Mouse (Mus musculus): ENCODE measurements at regions not wholly inside any gene's neighbourhood (a gene's known extent, or its start where the extent isn't known, plus 50 kb on each side); places are given as distances from the start of the nearest gene placed in this dataset.
"Not testable (repeated sequence)": the region's sequence is repeated elsewhere in the genome, so short reads cannot be mapped to it uniquely, and the experiment has no call there.

- Histone ChIP-seq H3K27me3 (no peaks in the 10 kb centered on the region), H3K4me1 (replicated peaks) (no peaks in the 10 kb centered on the region), H3K36me3 (no peaks in the 10 kb centered on the region), H3K4me3 (no peak overlapping the region), H3K9me3 (replicated peaks) (no peaks in the 10 kb centered on the region), H3K27ac (no peak overlapping the region), H3K4me2 (no peak overlapping the region), H3K9ac (no peak overlapping the region)
- WGBS = 62% methylated on average over 5 of the region's 5 CpGs
- no peak for ATAC-seq (replicated peaks; ENCODE audit: insufficient number of reproducible peaks, insufficient read depth, low FRiP score, low read depth)
These were observed 180.5 kb upstream of the Plcz1 start for GRCm38 (mm10) chr6:140221653-140222272.

GRCm38 (mm10) chr6:140218789-140219188, 177.5 kb upstream of the Plcz1 start:
- no peaks in the 10 kb centered on the region for H3K4me1 ChIP-seq (replicated peaks)
- 85% methylated on average over 10 of the region's 10 CpGs for WGBS
- no peak overlapping the region for H3K4me3 ChIP-seq
- H3K9ac ChIP-seq = no peak overlapping the region
- ATAC-seq (replicated peaks; ENCODE audit: insufficient number of reproducible peaks, insufficient read depth, low FRiP score, low read depth) = no peak
- H3K27me3 ChIP-seq = no peaks in the 10 kb centered on the region
- no peaks in the 10 kb centered on the region for H3K36me3 ChIP-seq
- no peak overlapping the region for H3K4me2 ChIP-seq
- no peak overlapping the region for H3K27ac ChIP-seq
- H3K9me3 ChIP-seq (replicated peaks) = no peaks in the 10 kb centered on the region

- Histone ChIP-seq H3K4me2 (no peak overlapping the region), H3K4me1 (replicated peaks) (no peaks in the 10 kb centered on the region), H3K27ac (no peak overlapping the region), H3K9ac (no peak overlapping the region), H3K27me3 (no peaks in the 10 kb centered on the region), H3K36me3 (no peaks in the 10 kb centered on the region), H3K9me3 (replicated peaks) (no peaks in the 10 kb centered on the region), H3K4me3 (no peak overlapping the region)
- no peak for ATAC-seq (replicated peaks; ENCODE audit: insufficient number of reproducible peaks, insufficient read depth, low FRiP score, low read depth)
- 58% methylated on average over 2 of the region's 2 CpGs for WGBS
These were observed 171.1 kb upstream of the Plcz1 start for GRCm38 (mm10) chr6:140212403-140212802.

- Histone ChIP-seq H3K9ac (no peak overlapping the region), H3K27ac (no peak overlapping the region), H3K4me2 (no peak overlapping the region), H3K36me3 (no peaks in the 10 kb centered on the region), H3K27me3 (no peaks in the 10 kb centered on the region), H3K4me1 (replicated peaks) (no peaks in the 10 kb centered on the region), H3K4me3 (no peak overlapping the region), H3K9me3 (replicated peaks) (no peaks in the 10 kb centered on the region)
- WGBS = 85% methylated on average over 6 of the region's 6 CpGs
- ATAC-seq (replicated peaks; ENCODE audit: insufficient number of reproducible peaks, insufficient read depth, low FRiP score, low read depth) = no peak
These were observed 168.9 kb upstream of the Plcz1 start for GRCm38 (mm10) chr6:140210141-140210540.

- Histone ChIP-seq H3K4me3 (no peak overlapping the region), H3K27ac (no peak overlapping the region), H3K4me1 (replicated peaks) (no peaks in the 10 kb centered on the region), H3K9ac (no peak overlapping the region), H3K4me2 (no peak overlapping the region), H3K27me3 (no peaks in the 10 kb centered on the region), H3K9me3 (replicated peaks) (no peaks in the 10 kb centered on the region), H3K36me3 (no peaks in the 10 kb centered on the region)
- no peak for ATAC-seq (replicated peaks; ENCODE audit: insufficient number of reproducible peaks, insufficient read depth, low FRiP score, low read depth)
- WGBS = 69% methylated on average over 14 of the region's 14 CpGs
These were observed 167.8 kb upstream of the Plcz1 start for GRCm38 (mm10) chr6:140209083-140209482.

- no peak overlapping the region for H3K27ac ChIP-seq
- H3K9ac ChIP-seq = no peak overlapping the region
- H3K36me3 ChIP-seq = no peaks in the 10 kb centered on the region
- H3K27me3 ChIP-seq = no peaks in the 10 kb centered on the region
- H3K4me2 ChIP-seq = no peak overlapping the region
- 82% methylated on average over 3 of the region's 3 CpGs for WGBS
- no peak overlapping the region for H3K4me3 ChIP-seq
- no peaks in the 10 kb centered on the region for H3K4me1 ChIP-seq (replicated peaks)
- H3K9me3 ChIP-seq (replicated peaks) = no peaks in the 10 kb centered on the region
- no peak for ATAC-seq (replicated peaks; ENCODE audit: insufficient number of reproducible peaks, insufficient read depth, low FRiP score, low read depth)
These were observed 167.1 kb upstream of the Plcz1 start for GRCm38 (mm10) chr6:140208375-140208774.

GRCm38 (mm10) chr6:140206676-140207075, 165.4 kb upstream of the Plcz1 start:
- not testable (repeated sequence) for H3K27me3 ChIP-seq; H3K4me3 ChIP-seq; H3K4me1 ChIP-seq (replicated peaks); H3K4me2 ChIP-seq; H3K36me3 ChIP-seq; H3K9ac ChIP-seq; ATAC-seq (replicated peaks; ENCODE audit: insufficient number of reproducible peaks, insufficient read depth, low FRiP score, low read depth); H3K9me3 ChIP-seq (replicated peaks); H3K27ac ChIP-seq
- WGBS = 83% methylated on average over 11 of the region's 11 CpGs

GRCm38 (mm10) chr6:140201356-140201755, 160.1 kb upstream of the Plcz1 start:
- no peaks in the 10 kb centered on the region for H3K36me3 ChIP-seq
- no peak overlapping the region for H3K27ac ChIP-seq
- no peak for ATAC-seq (replicated peaks; ENCODE audit: insufficient number of reproducible peaks, insufficient read depth, low FRiP score, low read depth)
- no peaks in the 10 kb centered on the region for H3K9me3 ChIP-seq (replicated peaks)
- no peak overlapping the region for H3K9ac ChIP-seq
- H3K27me3 ChIP-seq = no peaks in the 10 kb centered on the region
- WGBS = 73% methylated on average over 1 of the region's 1 CpGs
- no peak overlapping the region for H3K4me2 ChIP-seq
- H3K4me3 ChIP-seq = no peak overlapping the region
- no peaks in the 10 kb centered on the region for H3K4me1 ChIP-seq (replicated peaks)

- Histone ChIP-seq H3K9me3 (replicated peaks) (no peaks in the 10 kb centered on the region), H3K36me3 (no peaks in the 10 kb centered on the region), H3K4me3 (no peak overlapping the region), H3K27ac (no peak overlapping the region), H3K4me2 (no peak overlapping the region), H3K4me1 (replicated peaks) (no peaks in the 10 kb centered on the region), H3K27me3 (no peaks in the 10 kb centered on the region), H3K9ac (no peak overlapping the region)
- ATAC-seq (replicated peaks; ENCODE audit: insufficient number of reproducible peaks, insufficient read depth, low FRiP score, low read depth) = no peak
- WGBS = 31% methylated on average over 5 of the region's 5 CpGs
These were observed 159.1 kb upstream of the Plcz1 start for GRCm38 (mm10) chr6:140200322-140200721.

- Histone ChIP-seq H3K27me3 (no peaks in the 10 kb centered on the region), H3K4me2 (no peak overlapping the region), H3K9ac (no peak overlapping the region), H3K4me3 (no peak overlapping the region), H3K36me3 (no peaks in the 10 kb centered on the region), H3K4me1 (replicated peaks) (no peaks in the 10 kb centered on the region), H3K9me3 (replicated peaks) (no peaks in the 10 kb centered on the region), H3K27ac (no peak overlapping the region)
- no peak for ATAC-seq (replicated peaks; ENCODE audit: insufficient number of reproducible peaks, insufficient read depth, low FRiP score, low read depth)
- 82% methylated on average over 6 of the region's 6 CpGs for WGBS
These were observed 156.8 kb upstream of the Plcz1 start for GRCm38 (mm10) chr6:140198036-140198435.

- ATAC-seq (replicated peaks; ENCODE audit: insufficient number of reproducible peaks, insufficient read depth, low FRiP score, low read depth) = no peak
- Histone ChIP-seq H3K9ac (no peak overlapping the region), H3K4me2 (no peak overlapping the region), H3K4me1 (replicated peaks) (no peaks in the 10 kb centered on the region), H3K27ac (no peak overlapping the region), H3K9me3 (replicated peaks) (no peaks in the 10 kb centered on the region), H3K4me3 (no peak overlapping the region), H3K36me3 (no peaks in the 10 kb centered on the region), H3K27me3 (no peaks in the 10 kb centered on the region)
- WGBS = 81% methylated on average over 8 of the region's 8 CpGs
These were observed 155.9 kb upstream of the Plcz1 start for GRCm38 (mm10) chr6:140197113-140197675.

GRCm38 (mm10) chr6:140194276-140194675, 153.0 kb upstream of the Plcz1 start:
- no peak for ATAC-seq (replicated peaks; ENCODE audit: insufficient number of reproducible peaks, insufficient read depth, low FRiP score, low read depth)
- Histone ChIP-seq H3K4me1 (replicated peaks) (no peaks in the 10 kb centered on the region), H3K9me3 (replicated peaks) (no peaks in the 10 kb centered on the region), H3K9ac (no peak overlapping the region), H3K27me3 (no peaks in the 10 kb centered on the region), H3K4me2 (no peak overlapping the region), H3K36me3 (no peaks in the 10 kb centered on the region), H3K4me3 (no peak overlapping the region), H3K27ac (no peak overlapping the region)
- WGBS = 76% methylated on average over 2 of the region's 2 CpGs
